Mouse (Mus musculus) liver, adult 2 months (tissue): Measurements from ENCODE around the gene Ddc.

ENCODE experiments used
- CTCF ChIP-seq: fragments of 200-500 bp; IDR thresholded peaks from 2 replicates; pipeline ENCODE4 v1.5.1; 2011; ENCODE audit warnings: low read depth, low read length, control low read depth
- POLR2A ChIP-seq: fragments of 200-500 bp; IDR thresholded peaks from 2 replicates; pipeline ENCODE4 v1.6.1; 2011; ENCODE audit warnings: low read length, control low read depth; ENCODE audit not compliant: insufficient read depth; ENCODE audit errors: extremely low read depth

DNA sequence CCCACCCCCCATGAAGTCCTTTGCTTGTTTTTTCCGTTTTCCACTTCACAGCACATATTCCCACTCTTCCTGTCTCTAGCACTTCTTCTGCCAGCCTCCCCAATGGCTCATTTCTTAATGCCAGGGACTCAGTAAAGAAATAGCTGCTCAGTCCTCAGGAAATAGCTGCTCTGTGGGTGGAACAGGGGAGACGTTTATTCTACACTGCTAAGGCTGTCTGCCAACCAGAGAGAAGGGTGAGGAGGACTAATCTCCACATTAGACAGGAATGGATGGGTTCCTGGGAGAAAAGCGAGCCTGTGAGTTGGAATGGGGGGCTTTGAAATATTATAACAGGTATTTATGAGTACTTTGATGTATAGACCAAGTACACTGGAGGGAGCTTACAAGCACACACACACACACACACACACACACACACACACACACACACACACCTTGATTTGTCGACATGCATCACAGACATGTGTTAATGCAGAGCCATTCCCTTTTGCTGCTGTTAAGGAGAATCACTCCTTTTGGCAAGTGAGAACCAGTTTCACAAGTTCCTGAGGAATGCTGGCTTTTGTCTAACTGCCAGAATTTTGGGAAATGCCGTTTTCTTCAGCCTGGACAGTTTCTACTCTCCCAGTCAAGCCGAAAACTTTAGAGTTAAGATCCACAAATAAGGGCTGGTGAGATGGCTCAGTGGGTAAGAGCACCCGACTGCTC, 9.9 kb upstream of the Ddc start:
- TF ChIP-seq CTCF (no peak), POLR2A (no peak)
